Mouse (Mus musculus): ENCODE measurements at regions not wholly inside any gene's neighbourhood (a gene's known extent, or its start where the extent isn't known, plus 50 kb on each side); places are given as distances from the start of the nearest gene placed in this dataset.

- H3K4me3 ChIP-seq (ENCODE audit: control insufficient read depth in 1 of 2, insufficient read depth in 1 of 2, low read depth in 2 of 2, low read length in 2 of 2): peak overlapping the region; percentile 6 to 10; a peak in 1 of 4 replicates
- H3K9me3 ChIP-seq (replicated peaks; ENCODE audit: insufficient read depth, low read length): no peaks in the 10 kb centered on the region
- no peak overlapping the region for H3K9ac ChIP-seq (ENCODE audit: control insufficient read depth, low read depth, low read length, poor library complexity, severe bottlenecking)
- no peaks in the 10 kb centered on the region for H3K79me2 ChIP-seq (ENCODE audit: control insufficient read depth, insufficient read depth, low read length, poor library complexity)
- no peaks in the 10 kb centered on the region for H3K4me1 ChIP-seq (ENCODE audit: control insufficient read depth in 1 of 2, insufficient read depth in 2 of 2, low read length in 2 of 2)
- H3K27me3 ChIP-seq (ENCODE audit: control insufficient read depth in 1 of 2, insufficient read depth in 2 of 2, low read length in 2 of 2): no peaks in the 10 kb centered on the region
- H3K36me3 ChIP-seq (ENCODE audit: control insufficient read depth in 1 of 2, insufficient read depth in 2 of 2, low read length in 2 of 2): no peaks in the 10 kb centered on the region
- H3K27ac ChIP-seq (ENCODE audit: control insufficient read depth, low read depth, low read length): no peak overlapping the region
- no peak for TF ChIP-seq ZNF384 (IDR thresholded peaks at IDR 0.05; ENCODE audit: low read depth, low read length)
- no peak for TF ChIP-seq CHD1 (IDR thresholded peaks at IDR 0.05; ENCODE audit: low read depth, low read length)
- TF ChIP-seq ZKSCAN1 (IDR thresholded peaks at IDR 0.05; ENCODE audit: low read depth, low read length): no peak
- no peak for TF ChIP-seq SMC3 (IDR thresholded peaks at IDR 0.05; ENCODE audit: low read depth, low read length)
- no peak for TF ChIP-seq RCOR1 (IDR thresholded peaks at IDR 0.05; ENCODE audit: low read depth, low read length)
- TF ChIP-seq CHD2 (IDR thresholded peaks at IDR 0.05; ENCODE audit: low read length): no peak
- DNase-seq (ENCODE audit: low read depth, low spot score): no peak
These were observed 292.1 kb downstream of the Plpp3 start for GRCm38 (mm10) chr4:105449046-105449860.

- Histone ChIP-seq H3K9ac (ENCODE audit: control insufficient read depth, low read depth, low read length, poor library complexity, severe bottlenecking) (no peak overlapping the region), H3K9me3 (replicated peaks; ENCODE audit: insufficient read depth, low read length) (no peaks in the 10 kb centered on the region), H3K79me2 (ENCODE audit: control insufficient read depth, insufficient read depth, low read length, poor library complexity) (no peaks in the 10 kb centered on the region), H3K27ac (ENCODE audit: control insufficient read depth, low read depth, low read length) (no peak overlapping the region), H3K36me3 (ENCODE audit: control insufficient read depth in 1 of 2, insufficient read depth in 2 of 2, low read length in 2 of 2) (no peaks in the 10 kb centered on the region), H3K4me1 (ENCODE audit: control insufficient read depth in 1 of 2, insufficient read depth in 2 of 2, low read length in 2 of 2) (no peaks in the 10 kb centered on the region), H3K4me3 (ENCODE audit: control insufficient read depth in 1 of 2, insufficient read depth in 1 of 2, low read depth in 2 of 2, low read length in 2 of 2) (no peak overlapping the region), H3K27me3 (ENCODE audit: control insufficient read depth in 1 of 2, insufficient read depth in 2 of 2, low read length in 2 of 2) (no peaks in the 10 kb centered on the region)
- DNase-seq (ENCODE audit: low read depth, low spot score): no peak
- no peak for TF ChIP-seq POLR2AphosphoS2 (IDR thresholded peaks at IDR 0.05; ENCODE audit: low read length)
- TF ChIP-seq ZKSCAN1 (IDR thresholded peaks at IDR 0.05; ENCODE audit: low read depth, low read length): no peak
- no peak for TF ChIP-seq SIN3A (IDR thresholded peaks at IDR 0.05; ENCODE audit: low read length)
- no peak for TF ChIP-seq NRF1 (IDR thresholded peaks at IDR 0.05; ENCODE audit: insufficient read depth, low read depth, low read length, poor library complexity, severe bottlenecking)
- TF ChIP-seq POLR2A (IDR thresholded peaks at IDR 0.05; ENCODE audit: control insufficient read depth in 1 of 2, insufficient read depth in 1 of 2, low read depth in 1 of 2, low read length in 2 of 2, poor library complexity in 1 of 2): no peak
- TF ChIP-seq NELFE (IDR thresholded peaks at IDR 0.05; ENCODE audit: low read depth, low read length): no peak
- TF ChIP-seq BHLHE40 (IDR thresholded peaks at IDR 0.05; ENCODE audit: borderline replicate concordance, low read depth, low read length): no peak
These were observed 293.7 kb downstream of the Plpp3 start for GRCm38 (mm10) chr4:105450881-105451280.

- Histone ChIP-seq H3K36me3 (ENCODE audit: control insufficient read depth in 1 of 2, insufficient read depth in 2 of 2, low read length in 2 of 2) (no peaks in the 10 kb centered on the region), H3K27ac (ENCODE audit: control insufficient read depth, low read depth, low read length) (no peak overlapping the region), H3K4me3 (ENCODE audit: control insufficient read depth in 1 of 2, insufficient read depth in 1 of 2, low read depth in 2 of 2, low read length in 2 of 2) (no peak overlapping the region), H3K4me1 (ENCODE audit: control insufficient read depth in 1 of 2, insufficient read depth in 2 of 2, low read length in 2 of 2) (no peaks in the 10 kb centered on the region), H3K27me3 (ENCODE audit: control insufficient read depth in 1 of 2, insufficient read depth in 2 of 2, low read length in 2 of 2) (no peaks in the 10 kb centered on the region), H3K9ac (ENCODE audit: control insufficient read depth, low read depth, low read length, poor library complexity, severe bottlenecking) (no peak overlapping the region), H3K79me2 (ENCODE audit: control insufficient read depth, insufficient read depth, low read length, poor library complexity) (no peaks in the 10 kb centered on the region), H3K9me3 (replicated peaks; ENCODE audit: insufficient read depth, low read length) (no peaks in the 10 kb centered on the region)
- TF ChIP-seq RAD21 (IDR thresholded peaks at IDR 0.05; ENCODE audit: low read depth, low read length): no peak
- TF ChIP-seq MXI1 (IDR thresholded peaks at IDR 0.05; ENCODE audit: low read depth, low read length): no peak
- TF ChIP-seq GATA1 (IDR thresholded peaks at IDR 0.05; ENCODE audit: low read depth, low read length): no peak
- TF ChIP-seq TCF12 (IDR thresholded peaks at IDR 0.05; ENCODE audit: low read depth, low read length): no peak
- TF ChIP-seq EP300 (IDR thresholded peaks at IDR 0.05; ENCODE audit: low read depth in 1 of 2, low read length in 2 of 2): no peak
- no peak for TF ChIP-seq KAT2A (conservative IDR thresholded peaks at IDR 0.05; ENCODE audit: low read depth, low read length)
- no peak for TF ChIP-seq E2F4 (IDR thresholded peaks at IDR 0.05; ENCODE audit: borderline replicate concordance, low read depth, low read length)
- TF ChIP-seq ZC3H11A (IDR thresholded peaks at IDR 0.05; ENCODE audit: low read depth, low read length): no peak
- TF ChIP-seq JUND (IDR thresholded peaks at IDR 0.05; ENCODE audit: low read depth, low read length): no peak
- TF ChIP-seq GABPA (IDR thresholded peaks at IDR 0.05; ENCODE audit: low read depth, low read length): no peak
- no peak for TF ChIP-seq RCOR1 (IDR thresholded peaks at IDR 0.05; ENCODE audit: low read depth, low read length)
- no peak for TF ChIP-seq CHD1 (IDR thresholded peaks at IDR 0.05; ENCODE audit: low read depth, low read length)
- no peak for TF ChIP-seq MAZ (IDR thresholded peaks at IDR 0.05; ENCODE audit: low read depth, low read length)
- no peak for TF ChIP-seq NELFE (IDR thresholded peaks at IDR 0.05; ENCODE audit: low read depth, low read length)
- TF ChIP-seq ETS1 (IDR thresholded peaks at IDR 0.05; ENCODE audit: low read depth, low read length): no peak
- DNase-seq (ENCODE audit: low read depth, low spot score): no peak
These were observed 294.7 kb downstream of the Plpp3 start for GRCm38 (mm10) chr4:105451871-105452270.
